Mouse (Mus musculus) olfactory bulb, adult 2 months (tissue): ENCODE data around the gene Masp1.

ENCODE experiments used
- CTCF ChIP-seq: fragments of 200-500 bp; IDR thresholded peaks from 2 replicates; pipeline ENCODE4 v1.5.1; 2012; ENCODE audit warnings: low read depth, mild to moderate bottlenecking, low read length, moderate library complexity; ENCODE audit not compliant: insufficient read depth
- POLR2A ChIP-seq: fragments of 200-500 bp; IDR thresholded peaks from 2 replicates; pipeline ENCODE4 v1.6.1; 2012; ENCODE audit warnings: mild to moderate bottlenecking, low read depth, low read length, moderate library complexity; ENCODE audit not compliant: insufficient read depth

- TF ChIP-seq POLR2A, result no peak
- TF ChIP-seq CTCF, result no peak
These were observed 64.1 kb downstream of the Masp1 start for GRCm38 (mm10) chr16:23456534-23456933.
